Mouse (Mus musculus) myocyte (in vitro differentiated cells): ENCODE results near the gene Abhd5.

Experiments used
- CEBPB ChIP-seq: IDR thresholded peaks from 2 replicates; pipeline ENCODE4 v1.6.1; 2011; ENCODE audit warnings: mild to moderate bottlenecking, moderate library complexity; ENCODE audit not compliant: poor library complexity, insufficient read depth, severe bottlenecking
- E2F4 ChIP-seq: IDR thresholded peaks from one replicate; pipeline ENCODE4 v1.6.1; 2011; ENCODE audit warnings: mild to moderate bottlenecking, control low read depth, moderate library complexity; ENCODE audit not compliant: insufficient read depth
- MAX ChIP-seq: IDR thresholded peaks from one replicate; pipeline ENCODE4 v1.6.1; 2011; ENCODE audit warnings: low read depth, mild to moderate bottlenecking, control low read depth
- MYOD1 ChIP-seq, 3 experiments: IDR thresholded peaks; one replicate each; pipeline ENCODE4 v1.6.1; 2011; ENCODE audit warnings: control low read depth in 2 of 3, low read depth in 2 of 3, mild to moderate bottlenecking in 2 of 3, moderate library complexity in 1 of 3; ENCODE audit not compliant: insufficient read length in 2 of 3, control insufficient read depth in 1 of 3
- MYOG ChIP-seq, 3 experiments: IDR thresholded peaks; one replicate each; pipeline ENCODE4 v1.6.1; 2011; ENCODE audit warnings: control low read depth in 2 of 3, low read depth in 2 of 3, mild to moderate bottlenecking in 2 of 3; ENCODE audit not compliant: insufficient read length in 2 of 3, control insufficient read depth in 1 of 3, insufficient read depth in 1 of 3
- POLR2A ChIP-seq: IDR thresholded peaks from one replicate; pipeline ENCODE4 v1.6.1; 2011; ENCODE audit warnings: low read depth, mild to moderate bottlenecking, control low read depth, moderate library complexity; ENCODE audit not compliant: insufficient read length
- POLR2AphosphoS2 ChIP-seq: IDR thresholded peaks from one replicate; pipeline ENCODE4 v1.6.1; 2011; ENCODE audit warnings: low read depth, control low read depth; ENCODE audit not compliant: insufficient read length
- REST ChIP-seq: IDR thresholded peaks from one replicate; pipeline ENCODE4 v1.6.1; 2011; ENCODE audit warnings: mild to moderate bottlenecking, control low read depth, moderate library complexity; ENCODE audit not compliant: insufficient read depth, insufficient read length
- SRF ChIP-seq: IDR thresholded peaks from one replicate; pipeline ENCODE4 v1.6.1; 2011; ENCODE audit warnings: low read depth; ENCODE audit not compliant: control insufficient read depth, insufficient read length
- TCF12 ChIP-seq: IDR thresholded peaks from one replicate; pipeline ENCODE4 v1.6.1; 2011; ENCODE audit warnings: mild to moderate bottlenecking, control low read depth; ENCODE audit not compliant: poor library complexity, insufficient read depth, severe bottlenecking
- TCF3 ChIP-seq: IDR thresholded peaks from one replicate; pipeline ENCODE4 v1.6.1; 2011; ENCODE audit warnings: low read depth, control low read depth; ENCODE audit not compliant: insufficient read length
- USF1 ChIP-seq: IDR thresholded peaks from one replicate; pipeline ENCODE4 v1.6.1; 2011; ENCODE audit warnings: low read depth, mild to moderate bottlenecking, control low read depth, moderate library complexity

DNA sequence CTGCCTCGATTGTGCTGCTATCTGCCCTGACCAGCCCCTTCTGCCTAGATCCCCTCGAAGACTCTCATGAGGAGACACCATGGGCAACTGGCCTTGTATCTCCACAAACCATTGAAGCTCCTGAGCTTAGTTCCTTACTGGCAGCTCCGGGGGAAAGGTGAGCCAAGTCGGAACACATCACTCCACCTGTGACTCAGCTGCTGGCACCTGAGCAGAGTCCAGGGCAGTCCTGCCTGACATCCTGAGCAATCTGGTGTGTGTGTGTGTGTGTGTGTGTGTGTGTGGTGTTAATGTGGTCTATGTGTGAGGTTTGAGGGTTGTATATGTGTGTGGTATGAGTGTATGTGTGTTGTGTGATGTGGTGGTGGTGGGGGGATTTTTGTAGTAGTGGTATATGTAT, 49.8 kb downstream of the Abhd5 start:
- TF ChIP-seq POLR2A (no peak), MAX (no peak), MYOD1 (IDR thresholded peaks at IDR 0.05; ENCODE audit: control insufficient read depth in 1 of 3, insufficient read length in 2 of 3, low read depth in 2 of 3) (no peak), CEBPB (no peak), USF1 (no peak), MYOG (IDR thresholded peaks at IDR 0.05; ENCODE audit: control insufficient read depth in 1 of 3, insufficient read depth in 1 of 3, insufficient read length in 2 of 3, low read depth in 2 of 3) (no peak), TCF3 (no peak), POLR2AphosphoS2 (no peak), SRF (no peak), REST (no peak), E2F4 (no peak), TCF12 (no peak)
